Mouse (Mus musculus) kidney, postnatal 25 days (tissue): ENCODE data around the gene Cfap44.

Experiments
- DNase-seq, 2 experiments: peaks; one replicate each; pipeline ENCODE4 v3.0.0; 2021; ENCODE audit warnings: mixed read lengths in 2 of 2

Cfap44 gene

DNA sequence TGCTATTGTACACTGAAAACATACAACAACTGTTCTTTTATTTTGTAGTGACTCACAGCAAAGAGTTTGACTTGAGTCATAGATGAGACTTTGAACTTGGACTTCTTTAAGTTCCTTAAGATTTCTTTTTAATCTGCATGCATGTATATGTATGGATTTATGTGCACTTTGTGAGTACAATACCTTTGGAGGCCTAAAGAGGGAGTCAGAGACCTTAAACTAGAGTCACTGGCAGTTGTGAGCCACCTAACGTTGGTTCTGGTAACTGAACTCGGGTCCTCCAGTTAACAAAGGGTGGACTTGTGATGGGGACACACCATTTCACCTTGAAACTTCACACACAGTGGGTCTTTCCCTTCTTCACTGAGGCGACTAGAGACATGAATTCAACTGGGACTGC lies 103.9 kb downstream of the Cfap44 start:
- DNase-seq = no peak

- DNase-seq = no peak
These were observed 107.2 kb downstream of the Cfap44 start for GRCm38 (mm10) chr16:44501783-44502182.

DNA sequence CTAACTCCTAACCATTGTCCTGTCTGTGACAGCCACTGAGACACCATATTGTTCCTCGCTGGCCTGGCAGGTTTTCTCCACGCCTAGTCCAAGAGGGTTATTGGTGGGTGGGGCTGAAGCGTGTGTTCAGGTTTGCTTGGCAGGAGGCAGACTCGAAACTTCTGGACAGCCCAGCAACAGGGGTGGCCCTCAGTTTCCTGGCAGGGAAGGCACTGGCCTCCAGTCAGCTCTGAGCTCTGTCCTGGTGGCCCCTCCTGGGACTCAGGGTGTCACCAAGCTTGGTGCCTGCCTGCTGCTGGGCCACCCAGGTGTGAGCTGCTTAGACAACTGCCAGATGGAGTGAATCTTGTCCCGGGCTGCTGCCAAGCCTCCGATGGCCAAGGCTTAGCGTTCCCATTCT lies 107.7 kb downstream of the Cfap44 start:
- DNase-seq = no peak

GRCm38 (mm10) chr16:44502895-44503575 lies 108.4 kb downstream of the Cfap44 start:
- DNase-seq = no peak

DNA sequence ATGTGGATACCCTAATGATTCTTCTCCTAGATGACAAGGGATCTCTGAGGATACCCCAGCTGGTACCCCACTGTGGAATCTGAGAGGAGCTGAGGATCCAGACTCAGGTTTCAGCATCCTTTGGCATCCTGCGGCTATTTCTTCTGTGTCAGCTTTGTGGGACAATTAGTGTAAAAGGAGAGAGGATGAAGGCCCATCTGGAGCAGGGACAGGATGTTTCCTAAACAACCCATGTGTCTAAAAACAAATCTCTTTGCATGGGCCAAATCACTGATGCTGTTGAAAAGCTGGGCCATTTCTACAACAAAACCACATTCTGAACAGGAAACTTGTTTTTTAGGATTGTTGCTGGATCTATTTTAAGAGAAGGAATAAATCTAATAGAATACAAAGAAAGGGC lies 110.6 kb downstream of the Cfap44 start:
- DNase-seq = no peak

DNA sequence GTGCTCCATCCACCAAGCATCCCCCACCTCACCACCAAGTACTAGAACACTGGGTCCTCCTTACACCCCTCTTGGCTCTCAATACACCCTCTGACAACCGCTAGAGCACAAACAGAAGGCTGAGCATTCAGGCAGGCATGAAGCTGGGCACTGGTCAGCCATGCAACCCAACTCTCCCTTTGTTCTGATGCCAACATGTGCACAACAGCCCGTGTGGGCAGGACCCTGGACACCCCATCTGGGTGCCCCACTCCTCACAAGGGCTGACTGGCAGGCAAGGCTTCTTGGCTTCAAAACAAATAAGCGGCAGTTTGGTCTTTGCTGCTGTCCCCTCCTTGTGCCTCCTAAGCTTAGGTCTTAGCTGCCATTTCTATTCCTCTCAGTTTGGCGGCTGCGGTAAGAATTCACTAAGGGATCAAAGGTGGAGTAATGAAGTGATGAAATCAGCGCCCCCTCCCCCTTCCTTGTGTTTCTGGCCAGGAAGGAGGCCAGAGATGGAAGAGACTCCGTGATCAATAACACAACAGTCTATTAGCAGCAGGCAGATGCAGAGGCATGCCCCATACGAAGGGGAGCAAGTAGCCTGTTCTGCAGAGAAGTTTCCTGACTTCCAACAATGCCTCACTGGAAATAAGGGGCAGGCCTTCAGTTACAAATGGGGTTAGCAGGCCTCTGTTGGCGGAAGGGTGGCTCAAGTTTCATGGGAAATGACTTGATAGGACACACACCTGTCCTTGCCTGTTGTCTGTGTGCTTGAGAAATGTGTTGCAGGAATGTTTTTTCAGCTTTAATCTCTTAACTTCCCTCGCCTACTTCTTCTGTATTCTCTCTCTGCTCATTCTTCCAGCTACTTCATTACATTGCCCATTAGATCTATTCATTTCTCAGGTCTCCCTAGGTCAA lies 112.7 kb downstream of the Cfap44 start:
- no peak for DNase-seq

GRCm38 (mm10) chr16:44508025-44508424 lies 113.4 kb downstream of the Cfap44 start:
- DNase-seq = no peak

DNA sequence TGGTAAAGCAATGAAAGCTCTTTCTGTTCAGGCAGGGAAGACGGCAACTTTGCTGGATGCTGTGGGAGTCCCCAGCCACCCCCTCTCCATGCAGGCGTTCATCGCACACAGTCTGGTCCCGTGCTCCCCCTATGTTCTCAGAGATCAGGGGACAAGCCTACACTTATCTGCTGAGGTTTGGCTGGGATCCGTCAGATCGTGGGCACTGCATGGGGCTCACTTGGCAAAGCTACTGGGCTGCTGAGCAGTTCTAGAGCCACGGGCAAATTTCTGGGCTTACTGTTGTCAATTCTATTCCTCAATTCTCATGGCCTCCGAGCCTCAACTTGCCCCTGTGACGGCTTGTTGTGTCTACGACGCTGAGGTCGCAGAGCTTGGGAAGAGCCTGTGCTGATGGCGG lies 114.2 kb downstream of the Cfap44 start:
- DNase-seq = no peak

- no peak for DNase-seq
These were observed 115.1 kb downstream of the Cfap44 start for GRCm38 (mm10) chr16:44509458-44510344.

- DNase-seq = no peak
These were observed 116.1 kb downstream of the Cfap44 start for GRCm38 (mm10) chr16:44510521-44511213.

DNA sequence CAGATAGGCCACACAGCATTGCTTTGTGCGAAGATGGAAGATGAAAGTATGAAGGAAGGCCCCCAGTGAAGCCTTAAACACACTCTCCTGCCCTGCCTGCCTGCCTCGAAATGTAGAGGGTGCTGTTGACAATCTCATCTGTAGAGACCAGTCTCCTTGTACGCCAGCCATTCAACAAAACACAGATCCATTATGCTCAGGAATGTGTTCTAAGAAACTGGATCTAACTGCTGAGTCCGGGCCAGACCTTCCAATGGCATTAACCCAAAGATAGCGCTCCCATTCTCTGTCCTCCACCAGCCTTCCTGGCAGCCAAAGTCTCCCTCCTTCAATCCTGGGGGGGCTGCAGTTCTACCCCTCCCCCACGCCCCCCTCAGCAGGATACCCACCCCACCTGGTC lies 121.9 kb downstream of the Cfap44 start:
- DNase-seq = no peak

DNA sequence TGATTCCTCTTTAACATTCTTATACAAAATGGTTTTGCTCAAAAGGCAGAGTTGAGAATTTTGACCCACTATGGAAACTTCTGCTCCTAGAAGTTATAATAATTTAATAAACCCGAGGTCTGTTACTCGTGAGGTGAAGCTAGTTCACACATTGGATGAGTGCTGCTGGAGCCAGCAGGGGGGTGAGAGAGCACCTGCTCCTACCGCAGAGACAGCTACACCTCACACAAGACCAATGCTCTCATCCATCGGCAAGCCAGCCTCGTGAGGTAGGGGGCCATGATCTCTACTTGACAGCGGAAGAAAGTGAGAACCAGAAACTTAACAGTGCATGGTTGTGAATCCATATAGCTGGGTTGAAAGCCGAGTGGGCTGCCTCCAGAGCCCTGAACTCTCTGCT lies 129.0 kb downstream of the Cfap44 start:
- DNase-seq = no peak

- DNase-seq = no peak
These were observed 131.4 kb downstream of the Cfap44 start for GRCm38 (mm10) chr16:44526044-44526443.

DNA sequence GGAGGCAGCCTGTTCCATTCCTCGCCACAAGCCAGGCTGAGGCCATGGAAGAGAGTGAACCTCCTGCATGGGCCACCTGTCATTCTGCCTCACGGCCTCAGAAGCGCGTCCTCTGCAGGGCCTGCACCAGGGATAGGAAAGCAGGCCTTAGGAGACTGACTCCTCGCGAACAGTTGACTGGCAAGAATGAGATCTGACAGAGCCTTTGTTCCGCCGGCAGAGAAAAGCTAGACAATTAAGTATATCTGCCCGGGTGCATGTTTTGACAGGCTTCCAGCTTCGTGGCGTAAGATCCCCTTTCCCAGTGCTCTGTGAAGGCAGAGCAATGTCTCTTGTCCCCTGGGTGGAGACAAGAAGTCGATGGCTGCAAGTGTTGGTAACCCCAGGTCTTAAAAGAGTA lies 132.1 kb downstream of the Cfap44 start:
- no peak for DNase-seq

- no peak for DNase-seq
These were observed 132.8 kb downstream of the Cfap44 start for GRCm38 (mm10) chr16:44527218-44527905.

- DNase-seq = no peak
These were observed 134.4 kb downstream of the Cfap44 start for GRCm38 (mm10) chr16:44528955-44529354.

DNA sequence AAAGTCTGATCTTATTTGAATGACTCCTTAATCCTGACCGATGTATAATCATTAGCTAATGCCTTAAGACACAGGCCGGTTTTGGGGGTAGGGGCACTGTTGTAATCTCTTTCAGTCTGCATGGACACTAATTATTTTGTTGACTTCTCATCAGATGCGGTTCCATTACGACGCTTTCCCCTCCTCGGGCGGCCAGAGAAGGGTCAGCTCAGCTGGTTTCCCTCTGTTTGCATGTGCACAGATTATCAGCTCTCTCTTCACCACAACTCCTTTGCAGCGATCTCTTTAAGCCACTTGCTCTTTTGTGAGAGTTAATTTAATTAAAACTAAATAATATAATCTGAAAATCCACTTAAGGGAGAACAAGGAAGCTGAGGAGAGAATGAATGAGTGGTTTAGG lies 135.1 kb downstream of the Cfap44 start:
- no peak for DNase-seq

GRCm38 (mm10) chr16:44530191-44530590 lies 135.6 kb downstream of the Cfap44 start:
- DNase-seq = no peak

DNA sequence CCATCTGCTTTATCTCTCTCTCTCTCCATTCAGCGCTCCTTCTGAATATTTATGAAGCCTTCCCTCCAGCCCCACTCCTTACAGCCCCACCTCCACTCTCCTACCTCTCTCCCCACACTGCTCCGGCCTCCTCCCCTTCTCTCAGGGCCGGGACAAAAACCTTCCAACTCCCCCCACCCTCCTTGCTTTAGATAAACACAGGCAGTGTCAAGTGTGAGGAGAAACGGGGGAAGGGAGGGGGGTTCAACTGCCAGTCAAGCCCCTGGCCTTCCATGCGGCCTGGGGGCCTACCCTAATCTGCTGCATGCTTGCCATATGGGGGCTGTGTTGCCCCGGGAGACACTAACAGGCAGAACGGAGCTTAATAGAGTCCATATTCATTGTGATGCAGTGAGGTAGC lies 136.2 kb downstream of the Cfap44 start:
- no peak for DNase-seq

GRCm38 (mm10) chr16:44531239-44531797 lies 136.7 kb downstream of the Cfap44 start:
- no peak for DNase-seq
